Mouse (Mus musculus) limb, embryonic 13.5 days (tissue): ENCODE data around the gene Lrp1. TPM values are rescaled to one million over a fixed set of nuclear protein-coding genes. Genes with fewer than 3 reads are reported as not detected.
"Not testable (repeated sequence)": the region's sequence is repeated elsewhere in the genome, so short reads cannot be mapped to it uniquely, and the experiment has no call there.

Source experiments
- ATAC-seq: fragments of 200-750 bp; cut with Nextera tagmentation; 2 replicates; pipeline ENCODE4 v1.8.0; 2017; ENCODE audit warnings: low read depth, moderate number of reproducible peaks, moderate TSS enrichment; ENCODE audit not compliant: low FRiP score
- H3K27ac ChIP-seq: fragments of 300-500 bp; sonication (generic); 2 replicates; pipeline ENCODE4 v1.5.1; 2015; ENCODE audit warnings: inconsistent platforms, mild to moderate bottlenecking, moderate library complexity
- H3K27me3 ChIP-seq: fragments of 300-500 bp; sonication (generic); 2 replicates; pipeline ENCODE4 v1.6.1; 2015; ENCODE audit warnings: mild to moderate bottlenecking, inconsistent platforms
- H3K36me3 ChIP-seq: fragments of 300-500 bp; sonication (generic); 2 replicates; pipeline ENCODE4 v1.6.1; 2015; ENCODE audit warnings: inconsistent platforms, mild to moderate bottlenecking, moderate library complexity
- H3K4me1 ChIP-seq: fragments of 300-500 bp; sonication (generic); 2 replicates; pipeline ENCODE4 v1.6.1; 2015; ENCODE audit warnings: inconsistent platforms
- H3K4me2 ChIP-seq: fragments of 300-500 bp; sonication (generic); replicated peaks from 2 replicates; pipeline ENCODE4 v1.6.1; 2015; ENCODE audit warnings: inconsistent platforms, mild to moderate bottlenecking, moderate library complexity
- H3K4me3 ChIP-seq: fragments of 300-500 bp; sonication (generic); 2 replicates; pipeline ENCODE4 v1.5.1; 2015; ENCODE audit warnings: moderate library complexity, mild to moderate bottlenecking, inconsistent platforms
- H3K9ac ChIP-seq: fragments of 300-500 bp; sonication (generic); 2 replicates; pipeline ENCODE4 v1.6.1; 2015; ENCODE audit warnings: mild to moderate bottlenecking, inconsistent platforms
- H3K9me3 ChIP-seq: fragments of 300-500 bp; sonication (generic); 2 replicates; pipeline ENCODE4 v1.6.1; 2016; ENCODE audit warnings: inconsistent platforms
- WGBS: fragments of 180-500 bp; shearing (Covaris S2); methylation state at CpG from one replicate; pipeline ENCODE4 v1.1.7; 2015; 5-methylcytosine and 5-hydroxymethylcytosine counted together
- polyA plus RNA-seq: library from polyadenylated mRNA; unstranded; fragments of >200 nt; fragmentation: Nextera tagmentation; extraction: Ambion mirVana; gene quantifications from 2 replicates; pipeline ENCODE4 v1.2.1, GENCODE M21; 2015

Lrp1 gene
- polyA plus RNA-seq, 1 experiment from 2014 or later = 127 TPM

DNA sequence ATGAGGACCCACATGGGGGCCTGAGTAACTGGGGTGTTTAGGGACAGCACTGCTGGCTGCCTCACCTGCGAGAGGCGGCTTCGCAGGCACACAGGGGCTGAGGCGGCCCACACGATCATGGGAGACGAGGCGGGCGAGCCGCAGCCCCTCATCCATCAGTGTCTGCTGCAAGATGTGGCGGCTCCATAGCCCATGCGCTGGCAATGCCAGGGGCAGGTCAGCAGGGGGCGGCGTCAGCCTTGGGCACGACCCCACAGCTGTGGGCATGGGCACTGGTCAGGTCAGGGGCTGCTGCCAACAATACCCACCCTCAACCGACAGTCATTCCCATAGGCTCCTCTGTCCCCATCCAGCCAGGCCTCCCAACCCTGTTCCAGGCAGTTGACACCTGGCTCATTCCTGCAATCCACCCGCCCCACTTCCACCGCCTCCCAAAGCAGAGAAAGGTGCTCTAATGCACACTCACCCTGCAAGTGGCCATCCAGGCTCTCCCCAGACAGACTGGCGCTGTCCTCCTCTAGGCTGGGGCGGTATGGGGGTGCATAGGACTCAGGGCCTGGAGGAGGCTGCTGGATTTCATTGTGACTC lies 41.8 kb upstream of the Lrp1 start:
- Histone ChIP-seq H3K9me3 (no peaks in the 10 kb centered on the region), H3K4me1 (peaks cover 55% of the 10 kb centered on the region), H3K27ac (peak overlapping the region; percentile 85), H3K4me3 (peak overlapping the region; percentile 25), H3K36me3 (peaks cover 55% of the 10 kb centered on the region), H3K27me3 (no peaks in the 10 kb centered on the region), H3K4me2 (peak overlapping the region; percentile 94), H3K9ac (peak overlapping the region; percentile 94)
- 18% methylated on average over 19 of the region's 19 CpGs for WGBS
- ATAC-seq = no peak

DNA sequence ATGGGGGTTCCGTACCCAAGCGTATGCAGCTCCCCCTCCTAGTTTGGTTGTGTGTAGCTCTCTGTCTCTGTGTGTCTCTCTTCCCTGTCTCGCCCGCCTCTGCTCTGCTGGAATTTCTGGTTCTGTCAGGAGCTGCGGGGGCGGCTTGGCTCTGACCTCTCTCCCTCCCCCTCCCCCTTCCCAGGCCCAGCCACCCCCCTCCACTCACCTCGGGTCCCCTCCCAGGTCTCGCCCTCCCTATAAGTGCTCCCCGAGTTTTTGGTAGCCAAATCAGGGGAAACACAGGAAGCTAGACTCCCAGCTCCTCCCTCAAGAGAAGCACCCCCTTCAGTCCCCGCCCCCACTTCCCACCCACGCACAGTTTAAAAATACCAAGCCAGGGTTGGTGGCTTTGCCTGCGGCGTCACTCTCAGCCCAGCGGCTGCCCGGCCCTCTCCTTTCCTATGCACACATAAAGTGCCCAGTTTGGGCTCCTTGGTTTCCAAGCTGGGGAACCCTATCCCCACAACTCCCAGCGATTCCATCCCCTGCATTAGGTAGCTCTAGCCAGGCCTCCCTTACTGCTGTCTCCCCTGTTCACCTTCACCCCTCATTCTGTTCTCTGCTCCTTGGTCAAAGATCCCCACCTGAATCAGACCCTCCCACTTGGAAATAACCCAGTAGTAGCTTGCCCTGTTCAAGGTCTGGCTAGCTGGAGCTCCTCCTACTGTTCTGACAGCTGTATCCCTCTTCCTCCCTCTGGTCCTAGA lies 41.1 kb upstream of the Lrp1 start:
- Histone ChIP-seq H3K9ac (peak overlapping the region; percentile 56), H3K36me3 (peaks cover 55% of the 10 kb centered on the region), H3K4me1 (peaks cover 55% of the 10 kb centered on the region), H3K4me3 (peak overlapping the region; percentile 25), H3K27ac (peak overlapping the region; percentile 85), H3K4me2 (peak overlapping the region; percentile 94), H3K9me3 (no peaks in the 10 kb centered on the region), H3K27me3 (no peaks in the 10 kb centered on the region)
- ATAC-seq = no peak
- WGBS = 9% methylated on average over 16 of the region's 16 CpGs

DNA sequence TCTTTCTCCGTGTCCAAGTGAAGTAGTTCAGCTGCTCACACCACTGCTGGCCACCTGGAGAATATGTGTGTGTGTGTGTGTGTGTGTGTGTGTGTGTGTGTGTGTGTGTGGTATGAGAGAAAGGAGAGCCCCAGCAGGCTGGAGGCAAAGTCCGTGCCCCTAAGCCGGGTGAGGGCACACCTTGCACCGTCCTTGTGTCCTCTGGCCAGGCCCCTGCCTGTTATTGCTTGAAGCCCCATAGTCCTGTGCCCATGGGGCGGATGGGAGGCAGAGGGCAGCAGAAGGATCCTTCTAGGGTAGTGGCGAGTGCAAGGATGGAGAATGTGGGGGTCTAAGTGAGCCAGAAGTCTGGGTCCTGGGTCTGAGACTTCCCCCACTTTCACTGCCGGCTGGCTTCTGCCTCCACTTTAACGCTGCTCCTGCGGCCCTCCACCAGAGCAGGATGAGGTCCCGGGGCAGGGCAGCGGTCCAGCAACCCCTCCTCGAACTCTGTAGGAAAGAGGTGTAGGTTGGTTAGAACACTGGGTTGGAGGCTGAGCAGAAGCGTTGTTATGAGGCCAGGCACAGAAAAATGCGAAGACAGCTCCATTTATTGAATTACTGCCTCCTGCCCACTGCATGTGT lies 40.5 kb upstream of the Lrp1 start:
- no peak for ATAC-seq
- 27% methylated on average over 14 of the region's 14 CpGs for WGBS
- H3K9me3 ChIP-seq = no peaks in the 10 kb centered on the region
- H3K27me3 ChIP-seq = no peaks in the 10 kb centered on the region
- peak overlapping the region; percentile 85; the same call in 1 of the 2 replicates for H3K27ac ChIP-seq
- H3K4me2 ChIP-seq = peak overlapping the region; percentile 94
- peak overlapping the region; percentile 56 for H3K9ac ChIP-seq
- H3K4me1 ChIP-seq = peaks cover 55% of the 10 kb centered on the region
- peak overlapping the region; percentile 25 for H3K4me3 ChIP-seq
- H3K36me3 ChIP-seq = peaks cover 55% of the 10 kb centered on the region

DNA sequence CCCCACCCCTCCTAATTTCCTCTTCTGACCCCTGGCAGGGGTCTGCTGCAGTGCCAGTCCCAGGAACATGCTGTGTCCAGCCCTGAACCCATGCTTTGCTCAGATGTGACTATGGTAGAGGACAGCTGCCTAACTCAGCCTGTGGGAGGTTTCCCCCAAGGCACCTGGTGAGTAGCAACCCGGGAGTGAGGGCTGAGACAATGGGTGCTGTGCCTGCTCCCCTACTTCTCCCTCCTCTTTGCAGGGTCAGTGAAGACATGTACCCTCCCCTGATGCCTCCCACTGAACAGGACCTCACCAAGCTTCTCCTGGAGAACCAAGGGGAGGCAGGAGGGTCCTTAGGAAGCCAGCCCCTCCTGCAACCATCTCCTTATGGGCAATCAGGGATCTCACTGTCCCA lies 38.6 kb upstream of the Lrp1 start:
- no peaks in the 10 kb centered on the region for H3K27me3 ChIP-seq
- H3K4me1 ChIP-seq = peaks cover 49% of the 10 kb centered on the region
- no peak for ATAC-seq
- H3K4me2 ChIP-seq = no peak overlapping the region
- WGBS = 58% methylated on average over 1 of the region's 1 CpGs
- H3K4me3 ChIP-seq = no peak overlapping the region
- H3K9ac ChIP-seq = 0 out of 2 replicates have a peak overlapping the region, but pooled peaks have one; percentile 2
- H3K9me3 ChIP-seq = no peaks in the 10 kb centered on the region
- H3K36me3 ChIP-seq = peaks cover 61% of the 10 kb centered on the region
- no peak overlapping the region for H3K27ac ChIP-seq

DNA sequence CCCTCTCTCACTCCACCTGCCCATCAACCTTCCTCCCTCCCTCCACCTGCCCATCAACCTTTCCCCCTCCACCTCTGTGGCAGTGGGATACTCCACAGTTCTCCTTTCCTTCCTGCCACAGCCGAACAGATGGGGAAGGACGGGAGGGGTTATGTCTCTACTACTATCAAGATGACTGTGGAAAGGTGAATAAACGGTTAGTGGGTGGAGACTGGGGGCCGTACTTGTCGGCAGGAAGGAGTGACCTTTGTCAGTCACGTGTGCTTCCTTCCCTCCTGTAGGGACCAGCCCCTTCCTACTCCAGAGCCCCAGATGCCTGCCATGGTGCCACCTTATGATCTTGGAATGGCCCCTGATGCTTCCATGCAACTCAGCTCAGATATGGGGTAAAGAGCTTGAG lies 37.1 kb upstream of the Lrp1 start:
- Histone ChIP-seq H3K4me1 (peaks cover 34% of the 10 kb centered on the region), H3K9me3 (no peaks in the 10 kb centered on the region), H3K27ac (no peak overlapping the region), H3K4me3 (no peak overlapping the region), H3K9ac (no peak overlapping the region), H3K27me3 (no peaks in the 10 kb centered on the region), H3K4me2 (0 out of 2 replicates have a peak overlapping the region, but pooled peaks have one; percentile 3), H3K36me3 (peaks cover 47% of the 10 kb centered on the region)
- ATAC-seq = no peak
- WGBS = 19% methylated on average over 6 of the region's 6 CpGs

DNA sequence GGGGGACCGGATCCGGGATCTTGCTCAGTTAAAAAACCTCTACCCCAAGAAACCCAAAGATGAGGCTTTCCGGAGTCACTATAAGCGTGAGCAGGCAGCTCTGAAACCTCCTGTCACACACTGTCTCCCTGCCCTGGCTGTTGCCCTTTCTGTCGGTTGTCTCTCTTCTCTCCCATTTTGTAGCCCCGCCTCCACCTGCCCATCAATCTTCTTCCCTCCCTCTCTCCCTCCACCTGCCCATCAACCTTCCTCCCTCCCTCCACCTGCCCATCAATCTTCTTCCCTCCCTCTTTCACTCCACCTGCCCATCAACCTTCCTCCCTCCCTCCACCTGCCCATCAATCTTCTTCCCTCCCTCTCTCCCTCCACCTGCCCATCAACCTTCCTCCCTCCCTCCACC lies 36.7 kb upstream of the Lrp1 start:
- ATAC-seq, H3K4me2 ChIP-seq, H3K9me3 ChIP-seq, H3K27ac ChIP-seq, H3K9ac ChIP-seq, H3K27me3 ChIP-seq, H3K4me3 ChIP-seq: not testable (repeated sequence)
- H3K4me1 ChIP-seq = peaks cover 30% of the 10 kb centered on the region
- peaks cover 43% of the 10 kb centered on the region for H3K36me3 ChIP-seq
- 51% methylated on average over 6 of the region's 6 CpGs for WGBS

DNA sequence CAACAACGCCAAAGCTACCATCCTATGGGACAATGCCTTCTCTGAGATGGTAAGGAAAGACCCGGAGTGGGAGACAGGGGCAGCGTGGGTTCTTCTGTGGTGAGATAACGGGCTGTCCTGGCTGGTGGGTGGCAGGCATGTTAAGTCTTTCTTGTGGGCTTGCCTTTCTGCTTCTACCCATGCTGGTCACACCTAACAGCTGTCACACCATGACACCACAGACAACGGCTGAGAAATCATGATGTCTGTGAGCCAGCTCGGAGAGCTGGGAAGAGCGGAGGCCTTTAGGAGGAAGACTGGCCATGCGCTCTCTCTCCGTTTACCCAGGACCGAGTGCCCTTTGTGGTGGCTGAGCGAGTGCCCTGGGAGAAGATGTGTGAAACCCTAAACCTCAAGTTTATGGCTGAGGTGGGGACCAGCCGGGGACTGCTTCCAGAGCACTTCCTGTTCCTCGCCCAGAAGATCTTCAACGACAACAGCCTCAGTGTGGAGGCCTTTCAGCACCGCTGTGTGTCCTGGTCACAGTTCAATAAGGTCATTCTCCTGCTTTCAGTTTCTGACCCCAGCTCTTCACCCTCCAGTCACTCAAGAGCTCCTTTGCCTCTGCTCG lies 34.1 kb upstream of the Lrp1 start:
- H3K27ac ChIP-seq = no peak overlapping the region
- peaks cover 30% of the 10 kb centered on the region for H3K36me3 ChIP-seq

DNA sequence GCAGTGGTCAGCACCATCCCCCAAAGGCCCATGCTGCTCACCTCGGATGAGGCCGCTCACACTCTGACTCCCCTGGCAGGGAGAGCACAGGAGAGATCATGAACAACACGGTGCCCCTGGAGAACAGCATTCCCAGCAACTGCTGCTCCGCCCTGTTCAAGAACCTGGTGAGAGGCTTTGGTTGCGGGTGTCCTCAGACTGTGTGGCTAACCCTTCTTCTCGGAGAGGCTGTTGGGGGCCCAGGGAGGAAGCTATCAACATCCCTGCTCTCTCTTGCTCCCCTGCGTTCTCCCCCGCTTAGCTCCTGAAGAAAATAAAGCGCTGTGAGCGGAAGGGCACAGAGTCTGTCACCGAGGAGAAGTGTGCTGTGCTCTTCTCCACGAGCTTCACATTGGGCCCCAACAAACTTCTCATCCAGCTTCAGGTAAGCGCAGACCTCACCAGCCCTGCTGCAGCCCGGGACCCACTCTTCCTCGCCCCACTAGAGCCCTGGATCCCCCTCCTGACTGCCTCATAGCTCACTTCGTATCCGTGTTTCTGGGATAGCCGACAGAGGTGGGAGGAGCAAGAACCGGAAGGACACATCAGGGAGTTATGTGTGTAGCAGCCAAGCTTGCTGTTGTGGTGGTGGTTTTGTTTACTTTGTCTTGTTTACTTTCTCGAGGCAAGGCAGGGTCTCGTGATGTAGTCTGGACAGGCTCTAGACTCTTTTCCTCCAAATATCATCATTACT lies 32.1 kb upstream of the Lrp1 start:
- peaks cover 23% of the 10 kb centered on the region for H3K36me3 ChIP-seq
- 49% methylated on average over 21 of the region's 21 CpGs for WGBS
- H3K27me3 ChIP-seq = no peaks in the 10 kb centered on the region
- no peak overlapping the region for H3K27ac ChIP-seq
- H3K9ac ChIP-seq = no peak overlapping the region
- H3K4me1 ChIP-seq = peaks cover 6% of the 10 kb centered on the region; the same call in 1 of the 2 replicates
- H3K4me3 ChIP-seq = no peak overlapping the region
- peak overlapping the region; percentile 31; the same call in 1 of the 2 replicates for H3K4me2 ChIP-seq
- ATAC-seq = no peak
- no peaks in the 10 kb centered on the region for H3K9me3 ChIP-seq

More for the DNA sequence above, 34.1 kb upstream of the Lrp1 start:
- WGBS = 57% methylated on average over 16 of the region's 16 CpGs
- Histone ChIP-seq H3K9ac (no peak overlapping the region), H3K27me3 (no peaks in the 10 kb centered on the region), H3K4me2 (no peak overlapping the region), H3K4me1 (peaks cover 11% of the 10 kb centered on the region), H3K4me3 (no peak overlapping the region), H3K9me3 (no peaks in the 10 kb centered on the region)
- no peak for ATAC-seq

DNA sequence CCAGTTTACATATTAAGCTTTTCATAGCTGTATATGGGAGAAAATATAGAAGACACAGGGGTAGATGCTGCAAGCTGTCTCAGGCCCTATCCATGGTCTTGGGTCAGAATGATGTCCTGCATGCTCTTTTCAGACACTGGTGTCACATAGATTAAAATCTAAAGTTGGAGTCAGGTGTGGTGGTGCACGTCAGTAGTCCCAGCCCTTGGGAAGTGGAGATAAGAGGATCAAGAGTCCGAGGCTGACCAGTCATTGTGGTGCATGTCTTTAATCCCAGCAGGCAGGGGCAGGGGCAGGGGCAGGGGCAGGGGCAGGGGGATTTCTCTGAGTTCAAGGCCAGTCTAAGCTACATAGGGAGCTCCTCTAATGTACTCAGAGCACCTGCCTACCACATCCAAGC lies 24.8 kb upstream of the Lrp1 start:
- Histone ChIP-seq H3K27me3 (no peaks in the 10 kb centered on the region), H3K27ac (no peak overlapping the region), H3K9ac (no peak overlapping the region), H3K36me3 (no peaks in the 10 kb centered on the region), H3K9me3 (no peaks in the 10 kb centered on the region), H3K4me2 (no peak overlapping the region), H3K4me3 (no peak overlapping the region), H3K4me1 (peaks cover 27% of the 10 kb centered on the region)
- 72% methylated on average over 2 of the region's 2 CpGs for WGBS
- ATAC-seq = no peak

DNA sequence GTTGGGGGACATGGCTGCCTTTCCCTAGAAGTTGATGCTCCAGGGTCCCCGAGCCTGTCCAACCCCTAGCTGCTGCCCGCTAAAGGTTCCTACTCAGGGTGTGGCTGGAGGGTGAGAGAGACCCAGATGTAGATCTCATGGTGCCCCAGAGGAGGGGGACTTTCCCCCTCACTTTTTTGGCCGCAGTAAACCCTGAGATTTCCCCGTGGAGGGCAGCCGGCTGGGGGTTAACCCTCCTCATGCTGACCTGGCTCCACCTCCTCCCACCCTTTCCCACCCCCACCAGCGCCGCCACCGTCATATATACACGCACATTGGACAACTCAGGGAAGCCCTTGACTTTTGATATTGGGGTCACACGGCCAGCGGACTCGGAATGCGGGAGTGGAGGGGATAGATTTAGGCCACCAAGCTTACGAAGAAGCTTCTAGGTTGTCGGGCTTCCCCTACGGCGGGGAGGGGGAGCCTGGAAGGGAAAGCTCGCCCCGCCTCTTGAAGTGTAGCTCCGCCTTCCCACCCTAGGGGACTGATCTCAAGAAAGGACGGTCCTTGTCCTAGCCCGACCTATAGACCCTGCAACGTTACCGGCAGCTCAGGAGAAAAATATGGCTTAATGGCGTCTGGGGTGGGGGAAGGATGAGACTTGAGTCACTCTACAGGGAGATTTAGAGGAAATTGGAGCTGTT lies 22.7 kb upstream of the Lrp1 start:
- H3K9ac ChIP-seq = peak overlapping the region; percentile 67
- peak overlapping the region; percentile 74; the same call in 1 of the 2 replicates for H3K27ac ChIP-seq
- H3K4me1 ChIP-seq = peaks cover 27% of the 10 kb centered on the region
- H3K4me3 ChIP-seq = peak overlapping the region; percentile 51
- no peaks in the 10 kb centered on the region for H3K27me3 ChIP-seq
- no peaks in the 10 kb centered on the region for H3K36me3 ChIP-seq
- H3K4me2 ChIP-seq = peak overlapping the region; percentile 79
- no peaks in the 10 kb centered on the region for H3K9me3 ChIP-seq
- ATAC-seq = peak; percentile 29; the same call in 1 of the 2 replicates
- 2% methylated on average over 25 of the region's 25 CpGs for WGBS
